Mouse (Mus musculus) embryo, embryonic 10 days (tissue): ENCODE results near the gene Tmprss9.

ENCODE experiments used
- DNase-seq: peaks from one replicate; pipeline ENCODE4 v3.0.0-alpha.2; 2015; ENCODE audit warnings: low spot score

The Tmprss9 gene

GRCm38 (mm10) chr10:80895100-80895499 lies 23.5 kb downstream of the Tmprss9 start:
- DNase-seq = no peak

- DNase-seq = no peak
These were observed 24.0 kb downstream of the Tmprss9 start for GRCm38 (mm10) chr10:80895697-80896096.

- no peak for DNase-seq
These were observed 25.2 kb downstream of the Tmprss9 start for GRCm38 (mm10) chr10:80896581-80897485.

- peak; percentile 19 for DNase-seq
These were observed 26.3 kb downstream of the Tmprss9 start for GRCm38 (mm10) chr10:80897861-80898510.

GRCm38 (mm10) chr10:80899074-80899473 lies 27.4 kb downstream of the Tmprss9 start:
- no peak for DNase-seq

- no peak for DNase-seq
These were observed 28.1 kb downstream of the Tmprss9 start for GRCm38 (mm10) chr10:80899591-80900317.

- peak; percentile 100 for DNase-seq
These were observed 28.9 kb downstream of the Tmprss9 start, which contains the start of gene Timm13 for GRCm38 (mm10) chr10:80900318-80901247. Gene Timm13, minus strand, starts transcription at chr10:80900969.

- DNase-seq = no peak
These were observed 30.0 kb downstream of the Tmprss9 start for GRCm38 (mm10) chr10:80901409-80902272.

- no peak for DNase-seq
These were observed 30.8 kb downstream of the Tmprss9 start for GRCm38 (mm10) chr10:80902273-80902940.

- DNase-seq = no peak
These were observed 31.6 kb downstream of the Tmprss9 start for GRCm38 (mm10) chr10:80903282-80903681.

- no peak for DNase-seq
These were observed 32.5 kb downstream of the Tmprss9 start for GRCm38 (mm10) chr10:80904004-80904693.

GRCm38 (mm10) chr10:80904709-80905108 lies 33.1 kb downstream of the Tmprss9 start:
- DNase-seq = no peak

GRCm38 (mm10) chr10:80909375-80910162 lies 37.9 kb downstream of the Tmprss9 start:
- no peak for DNase-seq

- DNase-seq = no peak
These were observed 39.7 kb downstream of the Tmprss9 start for GRCm38 (mm10) chr10:80911354-80911753.

GRCm38 (mm10) chr10:80911891-80912290 lies 40.2 kb downstream of the Tmprss9 start:
- DNase-seq = no peak

- DNase-seq = no peak
These were observed 41.8 kb downstream of the Tmprss9 start for GRCm38 (mm10) chr10:80913364-80914011.

GRCm38 (mm10) chr10:80914253-80914656 lies 42.6 kb downstream of the Tmprss9 start:
- no peak for DNase-seq

- DNase-seq = no peak
These were observed 43.6 kb downstream of the Tmprss9 start for GRCm38 (mm10) chr10:80915260-80915659.
